Mouse (Mus musculus) embryonic fibroblast, embryonic 13.5 days (primary cell): ENCODE results near the gene Gm20696. TPM values are rescaled to one million over a fixed set of nuclear protein-coding genes. Genes with fewer than 3 reads are reported as not detected.

Experiments used
- H3K27ac ChIP-seq: 2 replicates; pipeline ENCODE4 v1.5.1; 2012; ENCODE audit warnings: low read length, control low read depth, inconsistent platforms; ENCODE audit not compliant: insufficient read depth
- H3K4me1 ChIP-seq: 2 replicates; pipeline ENCODE4 v1.6.1; 2011; ENCODE audit warnings: low read length; ENCODE audit not compliant: control insufficient read depth, insufficient read depth
- H3K4me3 ChIP-seq: 2 replicates; pipeline ENCODE4 v1.5.1; 2011; ENCODE audit warnings: mild to moderate bottlenecking, control low read depth, low read length; ENCODE audit not compliant: insufficient read depth
- CTCF ChIP-seq: IDR thresholded peaks from 2 replicates; pipeline ENCODE4 v1.5.1; 2011; ENCODE audit warnings: mild to moderate bottlenecking, control low read depth, low read length, moderate library complexity, borderline replicate concordance; ENCODE audit not compliant: insufficient read depth
- POLR2A ChIP-seq: IDR thresholded peaks from 2 replicates; pipeline ENCODE4 v1.6.1; 2011; ENCODE audit warnings: low read depth, mild to moderate bottlenecking, control low read depth, low read length, moderate library complexity
- polyA plus RNA-seq: library from polyadenylated mRNA; stranded (reverse); fragments of >200 nt; gene quantifications from 2 replicates; pipeline ENCODE4 v1.2.4, GENCODE M21; 2011; ENCODE audit warnings: low read depth; ENCODE audit not compliant: missing spikeins, insufficient read length

Gene Gm20696
- polyA plus RNA-seq, 1 experiment = 5.2 TPM

- H3K4me3 ChIP-seq = no peak overlapping the region
- TF ChIP-seq CTCF = no peak
- no peak for TF ChIP-seq POLR2A
- peaks cover 3% of the 10 kb centered on the region; the same call in 1 of the 2 replicates for H3K4me1 ChIP-seq
- no peak overlapping the region for H3K27ac ChIP-seq
Measured at GRCm38 (mm10) chr6:99502727-99503126, 163.9 kb downstream of the Gm20696 start.

- TF ChIP-seq CTCF (no peak), POLR2A (no peak)
- no peak overlapping the region for H3K27ac ChIP-seq
- peaks cover 3% of the 10 kb centered on the region; the same call in 1 of the 2 replicates for H3K4me1 ChIP-seq
- H3K4me3 ChIP-seq = no peak overlapping the region
Measured at GRCm38 (mm10) chr6:99502314-99502713, 164.3 kb downstream of the Gm20696 start.

DNA sequence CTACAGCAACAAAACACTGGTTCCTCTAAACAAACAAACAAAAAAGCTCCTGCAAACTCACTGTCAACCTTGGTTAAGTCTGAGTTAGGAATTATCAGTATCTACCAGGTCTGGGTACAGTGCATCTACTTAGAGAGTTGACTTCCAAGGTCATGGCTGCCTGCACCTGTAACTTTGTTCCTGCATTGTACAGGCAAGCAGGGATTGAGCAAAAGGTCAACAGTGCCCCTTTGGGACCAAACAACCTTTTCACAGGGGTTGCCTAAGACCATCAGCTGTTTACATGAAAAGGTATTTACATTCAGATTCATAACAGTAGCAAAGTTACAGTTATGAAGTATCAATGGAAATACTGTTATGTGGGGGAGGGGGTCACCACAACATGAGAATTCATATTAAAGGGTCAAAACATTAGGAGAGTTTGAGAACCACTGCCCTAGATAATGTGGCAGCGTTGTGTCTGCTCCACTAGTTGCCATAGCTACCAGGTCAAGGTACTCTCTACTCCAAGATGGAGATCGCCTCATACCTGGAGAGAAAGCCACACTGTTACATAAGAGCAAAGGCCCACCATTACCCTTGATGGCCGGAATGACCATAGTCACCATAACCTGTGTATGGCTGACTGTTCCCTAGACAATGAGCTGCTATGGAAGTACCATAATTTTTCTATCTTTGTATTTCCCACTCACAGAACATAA lies 165.9 kb downstream of the Gm20696 start:
- H3K4me1 ChIP-seq = peaks cover 3% of the 10 kb centered on the region; the same call in 1 of the 2 replicates
- no peak overlapping the region for H3K27ac ChIP-seq
- no peak overlapping the region for H3K4me3 ChIP-seq
- TF ChIP-seq POLR2A (no peak), CTCF (no peak)

GRCm38 (mm10) chr6:99498082-99498481 lies 168.5 kb downstream of the Gm20696 start:
- Histone ChIP-seq H3K27ac (no peak overlapping the region), H3K4me3 (no peak overlapping the region), H3K4me1 (peaks cover 3% of the 10 kb centered on the region; the same call in 1 of the 2 replicates)
- TF ChIP-seq CTCF = no peak
- no peak for TF ChIP-seq POLR2A

GRCm38 (mm10) chr6:99496114-99496513 lies 170.5 kb downstream of the Gm20696 start:
- no peak overlapping the region for H3K4me3 ChIP-seq
- H3K4me1 ChIP-seq = peaks cover 5% of the 10 kb centered on the region; the same call in 1 of the 2 replicates
- no peak overlapping the region for H3K27ac ChIP-seq
- TF ChIP-seq POLR2A (no peak), CTCF (no peak)

DNA sequence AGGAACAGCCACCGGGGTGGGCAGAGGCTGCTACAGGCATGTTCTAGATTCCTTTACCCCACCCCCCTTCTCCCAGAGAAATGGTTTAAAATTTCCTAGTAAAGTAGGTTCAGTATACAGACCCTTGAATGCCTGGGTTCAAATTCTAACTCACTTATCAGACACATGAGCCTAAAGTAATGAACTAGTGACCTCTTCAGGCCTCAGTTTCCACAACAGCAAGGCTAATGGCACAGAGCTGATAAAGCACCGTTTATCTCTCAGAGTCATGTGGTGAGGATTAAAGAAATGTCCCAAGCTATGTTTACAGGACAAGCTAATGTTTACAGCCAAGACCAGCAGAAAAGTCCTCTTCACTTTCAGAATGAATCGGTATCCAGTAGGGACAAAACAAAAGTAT lies 173.7 kb downstream of the Gm20696 start:
- H3K4me1 ChIP-seq = 0 out of 2 replicates have a peak, but pooled peaks cover 3% of the 10 kb centered on the region
- no peak overlapping the region for H3K27ac ChIP-seq
- no peak for TF ChIP-seq POLR2A
- TF ChIP-seq CTCF = no peak
- H3K4me3 ChIP-seq = no peak overlapping the region

DNA sequence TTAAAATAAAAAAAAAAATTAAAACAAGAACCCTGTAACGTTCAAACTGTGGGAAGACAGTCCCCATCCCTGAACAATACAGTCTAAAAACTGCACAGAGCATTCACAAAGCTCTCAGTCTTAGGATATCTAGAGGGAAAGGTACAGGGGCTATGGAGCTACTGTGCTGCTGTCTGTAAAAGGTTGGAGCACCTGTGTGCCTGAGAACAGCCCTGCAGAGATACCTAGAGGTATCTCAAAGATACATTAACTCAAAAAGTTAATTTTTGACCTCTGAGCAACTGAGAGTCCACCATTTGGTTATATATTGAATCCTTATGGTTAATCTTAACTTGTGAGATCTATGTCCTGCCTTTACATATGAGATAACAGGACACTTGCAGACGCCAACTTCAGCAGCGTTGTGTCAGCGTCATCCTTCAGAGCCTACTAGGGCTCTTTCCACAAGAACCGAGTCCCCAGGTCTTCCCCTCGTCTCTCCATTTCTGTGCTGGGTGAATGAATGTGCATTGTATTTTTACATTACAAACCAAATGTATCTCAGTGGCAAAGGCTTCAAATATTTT lies 174.5 kb downstream of the Gm20696 start:
- no peak for TF ChIP-seq POLR2A
- TF ChIP-seq CTCF = no peak
- Histone ChIP-seq H3K4me3 (no peak overlapping the region), H3K4me1 (0 out of 2 replicates have a peak, but pooled peaks cover 3% of the 10 kb centered on the region), H3K27ac (no peak overlapping the region)

GRCm38 (mm10) chr6:99491146-99491545 lies 175.5 kb downstream of the Gm20696 start:
- H3K4me1 ChIP-seq = 0 out of 2 replicates have a peak, but pooled peaks cover 4% of the 10 kb centered on the region
- H3K27ac ChIP-seq = no peak overlapping the region
- no peak overlapping the region for H3K4me3 ChIP-seq
- TF ChIP-seq POLR2A (no peak), CTCF (no peak)

DNA sequence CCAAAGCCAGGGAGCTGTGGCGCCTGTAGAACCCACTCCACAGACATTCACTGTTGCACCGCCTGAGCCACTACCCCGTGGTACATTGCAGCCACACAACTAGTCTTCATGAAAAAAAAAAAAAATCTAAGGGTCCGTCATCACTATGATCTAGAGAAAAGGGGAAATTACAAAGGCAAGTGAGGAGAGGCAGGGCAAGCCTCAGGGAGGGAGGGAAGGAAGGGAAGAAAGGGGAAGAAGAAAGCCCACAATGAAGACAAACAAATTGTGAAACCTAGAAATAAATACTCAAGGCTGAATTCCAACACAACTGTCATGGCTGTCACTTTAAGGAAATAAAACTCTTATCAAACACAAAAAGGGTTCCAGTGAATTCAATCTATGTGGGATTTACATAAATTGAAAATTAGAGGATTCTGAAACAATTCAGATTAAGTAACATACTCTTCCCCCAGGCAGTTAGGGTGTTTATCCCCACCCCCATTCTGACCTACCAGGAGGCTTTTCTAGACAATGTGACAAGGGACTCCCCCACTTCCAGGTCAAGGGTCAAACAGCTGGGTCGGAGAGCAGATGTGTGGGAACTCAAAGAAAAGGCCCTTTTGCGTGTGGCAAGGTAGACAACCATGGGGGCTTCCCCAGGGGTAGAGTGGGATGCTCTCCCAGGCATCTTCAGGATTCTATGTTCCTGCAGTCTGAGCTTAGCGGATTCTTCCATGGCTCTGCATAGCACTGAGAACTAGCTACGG lies 176.5 kb downstream of the Gm20696 start:
- Histone ChIP-seq H3K27ac (no peak overlapping the region), H3K4me3 (no peak overlapping the region)
- TF ChIP-seq CTCF = no peak
- TF ChIP-seq POLR2A = no peak

DNA sequence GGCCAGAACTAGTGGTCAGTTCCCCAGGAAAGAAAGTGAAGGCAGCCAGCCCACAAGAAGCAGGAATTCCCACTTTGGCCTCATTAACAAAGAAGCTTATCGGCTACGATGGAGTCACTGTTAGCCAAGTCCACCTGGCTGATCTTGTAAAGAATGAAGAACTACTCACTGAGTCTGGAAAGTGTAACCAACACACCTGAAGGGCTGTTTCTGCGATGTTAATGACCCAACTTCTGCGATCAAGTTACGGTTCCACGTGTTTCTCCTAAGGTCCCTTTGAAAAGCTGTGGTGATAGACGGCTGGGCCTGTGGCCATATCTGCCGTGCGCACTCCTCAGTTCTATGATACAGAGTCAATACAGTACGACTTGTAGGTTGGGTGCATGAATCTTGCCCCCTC lies 177.2 kb downstream of the Gm20696 start:
- Histone ChIP-seq H3K4me3 (no peak overlapping the region), H3K27ac (no peak overlapping the region), H3K4me1 (peaks cover 8% of the 10 kb centered on the region)
- TF ChIP-seq POLR2A = no peak

More for the DNA sequence above, 176.5 kb downstream of the Gm20696 start:
- peaks cover 8% of the 10 kb centered on the region for H3K4me1 ChIP-seq
